Mouse (Mus musculus) gastrocnemius, postnatal 25 days (tissue): ENCODE data around the gene Fam3c. TPM values are rescaled to one million over a fixed set of nuclear protein-coding genes. Genes with fewer than 3 reads are reported as not detected.

Source experiments
- DNase-seq: peaks from one replicate; pipeline ENCODE4 v3.0.0; 2022
- long read RNA-seq, 2 experiments: library from polyadenylated mRNA; stranded (forward); transcript quantifications; one replicate each; pipeline ENCODE4 v2.0.0; 2021
- total RNA-seq, 2 experiments: library from RNA; stranded (reverse); gene quantifications; 1 replicate in 1 of 2; 2 replicates in 1 of 2; pipeline ENCODE4 v1.2.3; 2021

Gene Fam3c
- 10 to 100 TPM; 12.9 to 17.4 TPM for total RNA-seq
- long read RNA-seq, experiment 1, transcript Fam3c-205 (10 exons, 2,826 nt): major isoform, 16 of 27 reads
- long read RNA-seq, experiment 1, partial matches to known transcripts: 3 of 27 reads
- long read RNA-seq, experiment 1, other reads (novel, unspliced or antisense): 8 of 27 reads
- long read RNA-seq, experiment 2, transcript Fam3c-205 (10 exons, 2,826 nt): major isoform, 26 of 46 reads
- long read RNA-seq, experiment 2, partial matches to known transcripts: 5 of 46 reads
- long read RNA-seq, experiment 2, other reads (novel, unspliced or antisense): 15 of 46 reads

GRCm38 (mm10) chr6:22356086-22356507, at the start of gene Fam3c:
Gene Fam3c, minus strand, starts transcription at chr6:22356243.
- DNase-seq: peak; percentile 92

GRCm38 (mm10) chr6:22405021-22405420, 49.0 kb upstream of the Fam3c start:
- no peak for DNase-seq

GRCm38 (mm10) chr6:22403736-22404135, 47.7 kb upstream of the Fam3c start:
- DNase-seq: no peak

- no peak for DNase-seq
These were observed 47.3 kb upstream of the Fam3c start for GRCm38 (mm10) chr6:22403317-22403716.

GRCm38 (mm10) chr6:22402548-22403164, 46.6 kb upstream of the Fam3c start:
- DNase-seq: no peak

GRCm38 (mm10) chr6:22402037-22402436, 46.0 kb upstream of the Fam3c start:
- DNase-seq: no peak

- no peak for DNase-seq
These were observed 42.2 kb upstream of the Fam3c start for GRCm38 (mm10) chr6:22398079-22398774.

- no peak for DNase-seq
These were observed 39.2 kb upstream of the Fam3c start for GRCm38 (mm10) chr6:22395207-22395606.

GRCm38 (mm10) chr6:22390654-22391365, 34.8 kb upstream of the Fam3c start:
- no peak for DNase-seq

- DNase-seq: no peak
These were observed 29.3 kb upstream of the Fam3c start for GRCm38 (mm10) chr6:22385254-22385870.

- DNase-seq: no peak
These were observed 24.2 kb upstream of the Fam3c start for GRCm38 (mm10) chr6:22380269-22380668.

- DNase-seq: no peak
These were observed 23.8 kb upstream of the Fam3c start for GRCm38 (mm10) chr6:22379831-22380230.

GRCm38 (mm10) chr6:22378462-22378861, 22.4 kb upstream of the Fam3c start:
- DNase-seq: no peak

GRCm38 (mm10) chr6:22374791-22375190, 18.7 kb upstream of the Fam3c start:
- no peak for DNase-seq

GRCm38 (mm10) chr6:22373476-22373875, 17.4 kb upstream of the Fam3c start:
- DNase-seq: no peak

GRCm38 (mm10) chr6:22366977-22367376, 10.9 kb upstream of the Fam3c start:
- no peak for DNase-seq

- DNase-seq: no peak
These were observed 7.5 kb upstream of the Fam3c start for GRCm38 (mm10) chr6:22363590-22363989.

- no peak for DNase-seq
These were observed 5.9 kb upstream of the Fam3c start for GRCm38 (mm10) chr6:22361941-22362340.

- DNase-seq: no peak
These were observed 3.0 kb upstream of the Fam3c start for GRCm38 (mm10) chr6:22359019-22359418.

- no peak for DNase-seq
These were observed 1.3 kb upstream of the Fam3c start for GRCm38 (mm10) chr6:22357351-22357750.

GRCm38 (mm10) chr6:22355396-22356085, 502 bp downstream of the Fam3c start:
- no peak for DNase-seq

GRCm38 (mm10) chr6:22354675-22355074, 1.4 kb downstream of the Fam3c start:
- no peak for DNase-seq
